Mouse (Mus musculus) heart, postnatal 25 days (tissue): ENCODE measurements around the gene Hdlbp. TPM values are rescaled to one million over a fixed set of nuclear protein-coding genes. Genes with fewer than 3 reads are reported as not detected.
"Not testable (repeated sequence)": the region's sequence is repeated elsewhere in the genome, so short reads cannot be mapped to it uniquely, and the experiment has no call there.

Experiments used
- DNase-seq: peaks from one replicate; pipeline ENCODE4 v3.0.0; 2022; ENCODE audit warnings: low spot score
- intact Hi-C: fragments of 180-260 bp; cut with DNase I; formaldehyde crosslinking; loops from one replicate; pipeline ENCODE4 v1.15.1; 2025
- total RNA-seq, 2 experiments: library from RNA; stranded (reverse); gene quantifications; 2 replicates each; pipeline ENCODE4 v1.2.3; 2021

Gene Hdlbp
- total RNA-seq, result 100 to 1,000 TPM; 520 to 550 TPM

GRCm38 (mm10) chr1:93478586-93479475 lies at the start of gene Hdlbp:
TSS of gene Hdlbp (minus strand) at chr1:93478815.
- DNase-seq, result peak; percentile 99
- intact Hi-C loops, result loop anchor here (10.0 kb wide), 1 partner anchor 156 kb away; no protein-coding TSS in a partner anchor

- intact Hi-C loops, result no loop called here
- no peak for DNase-seq
Measured at GRCm38 (mm10) chr1:93522325-93522724, 43.7 kb upstream of the Hdlbp start.

- intact Hi-C loops, result no loop called here
- no peak for DNase-seq
Measured at GRCm38 (mm10) chr1:93521491-93521890, 42.9 kb upstream of the Hdlbp start.

GRCm38 (mm10) chr1:93513221-93513620 lies 34.6 kb upstream of the Hdlbp start:
- no peak for DNase-seq

GRCm38 (mm10) chr1:93512351-93512690 lies 33.7 kb upstream of the Hdlbp start:
- intact Hi-C loops, result loop anchor here (5.0 to 10.0 kb wide), 5 partner anchors 125 to 335 kb away; partner anchors contain the start of genes Atg4b, Dtymk, Ing5 and Thap4
- no peak for DNase-seq

More at GRCm38 (mm10) chr1:93513221-93513620, 34.6 kb upstream of the Hdlbp start:
- intact Hi-C loops, result loop anchor here (5.0 to 10.0 kb wide), 5 partner anchors 124 to 336 kb away; partner anchors contain the start of genes Atg4b, Dtymk, Ing5 and Thap4

- intact Hi-C loops, result loop anchor here (2.0 to 10.0 kb wide), 6 partner anchors 29 to 334 kb away; partner anchors contain the start of genes Atg4b, Dtymk, Ing5 and Thap4
- DNase-seq, result peak; percentile 95
Measured at GRCm38 (mm10) chr1:93511585-93512350, 33.2 kb upstream of the Hdlbp start, which contains the start of gene Farp2. TSS of gene Farp2 (plus strand) at chr1:93512079.

GRCm38 (mm10) chr1:93508576-93508975 lies 30.0 kb upstream of the Hdlbp start:
- intact Hi-C loops, result loop anchor here (5.0 kb wide), 1 partner anchor 166 kb away; the partner anchor contains the start of genes Pask and Ppp1r7
- DNase-seq, result not testable (repeated sequence)

- intact Hi-C loops, result loop anchor here (2.0 to 5.0 kb wide), 2 partner anchors 60 to 165 kb away; partner anchors contain the start of genes Pask and Ppp1r7
Measured at GRCm38 (mm10) chr1:93506944-93507676, 28.5 kb upstream of the Hdlbp start.

GRCm38 (mm10) chr1:93495312-93495711 lies 16.7 kb upstream of the Hdlbp start:
- no peak for DNase-seq
- intact Hi-C loops, result no loop called here

More at GRCm38 (mm10) chr1:93506944-93507676, 28.5 kb upstream of the Hdlbp start:
- DNase-seq, result no peak

- DNase-seq, intact Hi-C loops: not testable (repeated sequence)
Measured at GRCm38 (mm10) chr1:93486302-93486701, 7.7 kb upstream of the Hdlbp start.

GRCm38 (mm10) chr1:93479476-93480083 lies 965 bp upstream of the Hdlbp start:
- DNase-seq, result peak; percentile 5
- intact Hi-C loops, result loop anchor here (10.0 kb wide), 1 partner anchor 155 kb away; no protein-coding TSS in a partner anchor

- intact Hi-C loops, result loop anchor here (2.0 to 10.0 kb wide), 2 partner anchors 33 to 157 kb away; no protein-coding TSS in a partner anchor
- peak; percentile 97 for DNase-seq
Measured at GRCm38 (mm10) chr1:93477758-93478585, 643 bp downstream of the Hdlbp start.

GRCm38 (mm10) chr1:93475694-93476093 lies 2.9 kb downstream of the Hdlbp start:
- DNase-seq, result no peak
- intact Hi-C loops, result loop anchor here (2.0 to 10.0 kb wide), 2 partner anchors 31 to 159 kb away; no protein-coding TSS in a partner anchor

- intact Hi-C loops, result no loop called here
- DNase-seq, result no peak
Measured at GRCm38 (mm10) chr1:93468626-93469025, 10.0 kb downstream of the Hdlbp start.

- DNase-seq, result no peak
- intact Hi-C loops, result no loop called here
Measured at GRCm38 (mm10) chr1:93465746-93466145, 12.9 kb downstream of the Hdlbp start.

GRCm38 (mm10) chr1:93465066-93465465 lies 13.5 kb downstream of the Hdlbp start:
- DNase-seq, result no peak
- intact Hi-C loops, result no loop called here

GRCm38 (mm10) chr1:93459101-93459500 lies 19.5 kb downstream of the Hdlbp start:
- intact Hi-C loops, result no loop called here
- no peak for DNase-seq

GRCm38 (mm10) chr1:93458357-93458756 lies 20.3 kb downstream of the Hdlbp start:
- DNase-seq, result no peak

More at GRCm38 (mm10) chr1:93458357-93458756, 20.3 kb downstream of the Hdlbp start:
- intact Hi-C loops, result no loop called here
